Mouse (Mus musculus) heart, postnatal 10 days (tissue): ENCODE measurements around the gene Dapk3. TPM values are rescaled to one million over a fixed set of nuclear protein-coding genes. Genes with fewer than 3 reads are reported as not detected.
A peak's percentile ranks its signal among the peaks of the same experiment; 100 is the strongest.
"Not testable (repeated sequence)": the region's sequence is repeated elsewhere in the genome, so short reads cannot be mapped to it uniquely, and the experiment has no call there.

ENCODE experiments used
- DNase-seq, 2 experiments: peaks; one replicate each; pipeline ENCODE4 v3.0.0; 2021
- intact Hi-C: fragments of 180-260 bp; cut with DNase I; formaldehyde crosslinking; loops from one replicate; pipeline ENCODE4 v1.15.1; 2025
- total RNA-seq, 2 experiments: library from RNA; stranded (reverse); gene quantifications; 2 replicates each; pipeline ENCODE4 v1.2.3; 2021

Dapk3 gene
- total RNA-seq, 2 experiments from 2014 or later = 33.3 to 39.1 TPM

DNA sequence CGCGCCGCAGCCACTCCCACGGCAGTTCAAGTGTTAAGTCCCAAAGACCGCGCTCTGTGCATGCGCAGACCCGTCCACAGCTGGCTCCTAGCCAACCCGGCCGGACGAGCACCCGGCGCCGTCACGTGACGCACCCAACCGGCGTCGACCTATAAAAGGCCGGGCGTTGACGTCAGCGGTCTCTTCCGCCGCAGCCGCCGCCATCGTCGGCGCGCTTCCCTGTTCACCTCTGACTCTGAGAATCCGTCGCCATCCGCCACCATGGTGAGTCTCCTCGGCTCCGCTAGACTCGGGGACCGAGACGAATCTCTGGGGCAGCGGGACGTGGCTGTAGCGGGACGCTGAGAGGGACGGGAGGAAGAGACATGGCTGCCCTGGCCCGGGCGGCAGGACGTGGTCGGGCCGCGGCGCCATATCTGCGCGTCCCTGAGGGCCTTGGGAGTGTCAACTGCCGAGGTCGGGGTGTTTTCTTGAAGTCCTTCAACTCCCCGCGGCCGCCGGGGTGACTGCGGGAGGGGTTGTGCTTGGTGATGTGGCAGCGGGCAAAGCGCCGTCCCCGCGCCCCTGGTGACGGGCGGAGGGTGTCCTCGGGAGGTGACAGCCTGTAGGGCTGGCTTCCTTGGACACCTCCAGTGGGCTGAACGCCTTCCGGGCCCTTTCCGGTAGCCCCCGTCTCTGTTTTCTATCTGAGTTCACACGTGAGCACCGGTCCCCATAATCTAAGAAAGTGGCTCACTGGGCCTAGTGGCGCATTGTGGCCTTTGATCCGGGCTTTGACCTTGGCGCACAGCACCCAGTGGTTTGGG, 6.1 kb upstream of the Dapk3 start, which contains the start of gene Eef2:
TSS of gene Eef2 (plus strand) at position 166 of the 806 bp plus-strand sequence.
- peak; percentile 99 to 100 for DNase-seq
- intact Hi-C loops = loop anchor here (5.0 kb wide), 3 partner anchors 39 to 379 kb away; partner anchors contain the start of genes Plekhj1, Sf3a2 and Zbtb7a

DNA sequence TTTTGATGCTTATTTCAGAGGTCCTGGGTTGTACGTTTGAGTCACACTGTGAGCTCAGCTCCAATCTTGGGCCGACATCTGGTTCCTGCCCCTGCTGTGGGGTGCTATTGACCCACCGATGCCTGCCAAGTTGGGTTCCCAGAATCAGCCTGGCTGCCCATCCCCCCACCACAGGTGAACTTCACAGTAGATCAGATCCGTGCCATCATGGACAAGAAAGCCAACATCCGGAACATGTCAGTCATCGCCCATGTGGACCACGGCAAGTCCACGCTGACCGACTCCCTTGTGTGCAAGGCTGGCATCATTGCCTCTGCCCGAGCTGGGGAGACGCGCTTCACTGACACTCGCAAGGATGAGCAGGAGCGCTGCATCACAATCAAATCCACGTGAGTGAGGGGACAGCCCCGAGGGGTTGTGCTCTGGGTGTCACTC, 5.3 kb upstream of the Dapk3 start:
- DNase-seq = peak; percentile 55 to 58
- intact Hi-C loops = loop anchor here (5.0 kb wide), 3 partner anchors 40 to 380 kb away; partner anchors contain the start of genes Plekhj1, Sf3a2 and Zbtb7a

DNA sequence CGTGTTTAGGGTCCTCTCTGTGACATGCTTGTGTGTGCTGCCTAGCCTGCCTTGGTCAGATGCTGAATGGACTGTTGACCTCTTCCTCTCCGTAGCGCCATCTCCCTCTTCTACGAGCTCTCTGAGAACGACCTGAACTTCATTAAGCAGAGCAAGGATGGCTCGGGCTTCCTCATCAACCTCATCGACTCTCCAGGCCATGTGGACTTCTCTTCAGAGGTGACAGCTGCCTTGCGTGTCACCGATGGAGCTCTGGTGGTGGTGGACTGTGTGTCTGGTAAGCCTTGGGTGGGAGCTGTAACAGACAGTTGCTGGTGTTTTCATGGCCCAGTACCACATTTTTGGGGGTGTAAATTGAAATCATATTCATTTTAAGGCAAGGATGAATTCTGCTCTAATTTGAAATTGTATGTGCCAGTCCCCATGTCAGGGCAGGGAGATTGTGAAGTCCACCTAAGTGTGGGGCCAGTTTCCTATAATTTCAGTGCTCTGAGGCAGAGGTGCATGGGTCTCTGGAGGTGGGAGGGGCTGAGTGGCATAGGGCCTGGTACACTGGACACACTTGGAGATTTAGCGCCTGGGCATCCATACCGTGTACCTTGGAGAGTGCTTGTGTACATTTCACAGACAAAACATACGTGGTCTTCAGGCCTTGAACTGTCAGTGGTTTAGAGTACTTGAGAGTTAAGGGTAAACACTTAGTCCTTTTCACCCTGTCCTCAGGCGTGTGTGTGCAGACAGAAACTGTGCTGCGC, 4.7 kb upstream of the Dapk3 start:
- intact Hi-C loops = loop anchor here (5.0 kb wide), 3 partner anchors 41 to 381 kb away; partner anchors contain the start of genes Plekhj1, Sf3a2 and Zbtb7a
- DNase-seq = peak; percentile 22 to 24

DNA sequence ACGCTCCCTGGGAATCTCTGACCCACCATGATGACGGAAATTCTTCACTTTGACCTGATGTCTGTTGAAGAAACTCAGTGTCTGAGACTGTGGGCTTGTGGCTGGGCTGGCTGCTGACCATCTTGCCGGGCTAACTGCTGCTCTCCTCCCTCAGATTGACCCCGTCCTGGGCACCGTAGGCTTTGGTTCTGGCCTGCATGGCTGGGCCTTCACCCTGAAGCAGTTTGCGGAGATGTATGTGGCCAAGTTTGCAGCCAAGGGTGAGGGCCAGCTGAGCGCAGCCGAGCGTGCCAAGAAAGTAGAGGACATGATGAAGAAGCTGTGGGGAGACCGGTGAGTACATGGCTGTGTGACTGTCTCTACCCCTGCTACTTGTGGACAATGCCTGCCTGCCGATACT, 3.9 kb upstream of the Dapk3 start:
- DNase-seq = no peak
- intact Hi-C loops = loop anchor here (5.0 kb wide), 3 partner anchors 42 to 382 kb away; partner anchors contain the start of genes Plekhj1, Sf3a2 and Zbtb7a

DNA sequence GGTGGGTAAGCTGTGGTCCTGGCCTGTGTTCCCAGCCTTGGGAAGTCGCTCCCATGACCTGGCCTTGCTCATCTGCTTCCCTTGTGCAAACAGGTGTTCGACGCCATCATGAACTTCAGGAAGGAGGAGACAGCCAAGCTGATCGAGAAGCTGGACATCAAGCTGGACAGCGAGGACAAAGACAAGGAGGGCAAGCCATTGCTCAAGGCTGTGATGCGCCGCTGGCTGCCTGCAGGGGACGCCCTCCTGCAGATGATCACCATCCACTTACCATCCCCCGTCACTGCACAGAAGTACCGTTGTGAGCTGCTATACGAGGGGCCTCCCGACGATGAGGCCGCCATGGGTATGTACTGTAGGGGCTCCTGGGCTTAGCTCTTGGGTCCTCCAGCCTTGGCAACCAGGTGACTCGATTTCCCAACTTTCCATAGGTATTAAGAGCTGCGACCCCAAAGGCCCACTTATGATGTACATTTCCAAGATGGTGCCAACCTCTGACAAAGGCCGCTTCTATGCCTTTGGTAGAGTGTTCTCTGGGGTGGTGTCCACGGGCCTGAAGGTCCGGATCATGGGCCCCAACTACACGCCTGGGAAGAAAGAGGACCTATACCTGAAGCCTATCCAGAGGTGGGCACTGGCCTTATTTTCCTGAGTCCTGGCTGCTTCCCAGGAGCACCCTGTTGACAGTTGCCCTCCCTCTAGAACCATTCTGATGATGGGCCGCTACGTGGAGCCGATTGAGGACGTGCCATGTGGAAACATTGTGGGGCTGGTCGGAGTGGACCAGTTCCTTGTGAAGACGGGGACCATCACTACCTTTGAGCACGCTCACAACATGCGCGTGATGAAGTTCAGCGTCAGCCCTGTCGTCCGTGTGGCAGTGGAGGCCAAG, 3.1 kb upstream of the Dapk3 start:
- intact Hi-C loops = loop anchor here (5.0 kb wide), 3 partner anchors 42 to 382 kb away; partner anchors contain the start of genes Plekhj1, Sf3a2 and Zbtb7a
- DNase-seq = no peak

DNA sequence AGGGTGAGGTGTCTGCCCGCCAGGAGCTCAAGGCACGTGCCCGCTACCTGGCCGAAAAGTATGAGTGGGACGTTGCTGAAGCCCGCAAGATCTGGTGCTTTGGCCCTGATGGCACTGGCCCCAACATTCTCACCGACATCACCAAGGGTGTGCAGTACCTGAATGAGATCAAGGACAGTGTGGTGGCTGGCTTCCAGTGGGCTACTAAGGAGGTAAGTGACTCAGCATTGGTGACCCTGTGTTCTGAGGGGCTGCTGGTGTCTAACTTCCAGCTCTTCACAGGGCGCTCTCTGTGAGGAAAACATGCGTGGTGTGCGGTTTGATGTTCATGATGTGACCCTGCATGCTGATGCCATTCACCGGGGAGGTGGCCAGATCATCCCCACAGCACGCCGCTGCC, 1.9 kb upstream of the Dapk3 start:
- intact Hi-C loops = no loop called here
- no peak for DNase-seq

DNA sequence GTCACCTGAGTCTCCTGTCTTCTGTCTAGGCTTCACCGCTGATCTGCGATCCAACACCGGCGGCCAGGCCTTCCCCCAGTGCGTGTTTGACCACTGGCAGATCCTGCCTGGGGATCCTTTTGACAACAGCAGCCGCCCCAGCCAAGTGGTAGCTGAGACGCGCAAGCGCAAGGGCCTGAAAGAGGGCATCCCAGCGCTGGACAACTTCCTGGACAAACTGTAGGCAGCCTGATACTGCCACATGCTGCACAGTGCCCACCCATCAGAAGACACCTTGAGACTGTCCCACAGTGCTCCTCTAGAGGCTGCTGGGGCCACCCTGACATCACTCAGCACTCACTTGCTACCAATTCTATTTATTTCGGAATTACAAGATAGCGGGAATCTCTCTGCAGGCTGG, 945 bp upstream of the Dapk3 start:
- peak; percentile 20 to 27 for DNase-seq
- intact Hi-C loops = not testable (repeated sequence)

DNA sequence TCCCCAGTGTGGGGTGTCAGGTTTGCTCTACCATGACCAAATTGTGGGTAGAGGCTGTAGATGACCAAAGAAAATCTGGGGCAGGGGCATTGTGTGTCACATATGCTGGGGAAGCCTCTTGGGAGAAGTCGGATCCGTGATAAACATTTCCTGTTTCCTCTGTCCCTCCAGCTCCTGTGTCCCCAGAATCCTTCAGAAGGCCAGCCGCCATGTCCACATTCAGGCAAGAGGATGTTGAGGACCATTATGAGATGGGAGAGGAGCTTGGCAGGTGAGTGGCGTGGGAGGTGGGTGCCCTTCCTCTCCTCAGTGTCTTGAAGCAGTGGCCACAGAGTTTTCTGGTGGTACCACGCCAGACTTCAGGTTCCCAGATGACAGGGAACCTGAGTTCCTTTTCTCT, 1.0 kb downstream of the Dapk3 start, which contains the start of gene 4930442H23Rik:
TSS of gene 4930442H23Rik (minus strand) at position 45 of the 400 bp plus-strand sequence.
- intact Hi-C loops = no loop called here
- no peak for DNase-seq

DNA sequence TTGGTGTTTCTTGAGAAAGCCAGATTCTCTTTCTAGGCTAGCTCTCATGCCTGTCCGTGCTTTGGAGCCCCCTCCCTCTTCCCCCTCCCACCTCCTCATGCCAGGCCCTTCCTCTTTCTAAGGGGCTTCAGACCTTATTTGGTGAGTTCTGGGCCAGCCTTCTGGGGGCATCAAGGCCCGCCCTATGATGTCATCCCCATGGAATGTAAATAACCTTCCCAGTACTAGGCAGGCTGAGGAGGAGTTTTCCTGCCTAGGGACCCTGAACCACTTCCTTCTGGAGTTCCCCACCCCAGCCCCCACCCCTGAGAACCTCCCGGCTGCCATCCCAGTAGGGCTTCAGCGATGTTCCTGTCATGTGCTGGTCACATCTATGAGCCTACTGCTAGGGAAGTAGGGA, 2.0 kb downstream of the Dapk3 start:
- DNase-seq = no peak

DNA sequence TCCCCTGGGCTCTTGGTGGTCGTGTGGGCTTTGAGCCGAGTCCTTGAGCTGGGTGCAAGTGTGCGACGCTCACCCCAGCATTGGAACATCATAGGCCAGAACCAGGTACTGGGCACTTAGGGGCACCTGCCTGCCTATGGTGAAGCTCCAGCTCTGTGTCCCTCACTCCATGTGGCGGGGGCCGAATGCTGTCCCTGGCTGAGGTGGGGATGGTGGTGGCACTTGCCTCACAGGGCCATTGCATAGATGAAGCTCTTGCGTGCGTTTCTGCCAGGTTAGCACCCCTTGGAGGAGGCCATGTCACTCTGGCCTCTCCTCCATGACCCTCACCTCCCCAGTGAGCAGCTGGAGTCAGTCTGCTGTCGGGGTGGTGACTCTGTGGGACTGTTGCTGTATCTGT, 4.4 kb downstream of the Dapk3 start:
- DNase-seq = no peak
- intact Hi-C loops = no loop called here

More for the DNA sequence above, 2.0 kb downstream of the Dapk3 start:
- intact Hi-C loops = no loop called here

DNA sequence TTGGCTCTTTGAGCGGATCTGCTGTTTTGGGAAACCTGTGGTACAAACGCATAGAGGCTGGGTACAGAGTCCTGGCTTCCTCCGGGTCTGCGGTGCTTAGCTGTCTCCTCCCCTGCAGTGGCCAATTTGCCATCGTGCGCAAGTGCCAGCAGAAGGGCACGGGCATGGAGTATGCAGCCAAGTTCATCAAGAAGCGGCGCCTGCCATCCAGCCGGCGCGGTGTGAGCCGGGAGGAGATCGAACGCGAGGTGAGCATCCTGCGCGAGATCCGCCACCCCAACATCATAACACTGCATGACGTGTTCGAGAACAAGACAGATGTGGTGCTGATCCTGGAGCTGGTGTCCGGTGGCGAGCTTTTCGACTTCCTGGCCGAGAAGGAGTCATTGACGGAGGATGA, 7.0 kb downstream of the Dapk3 start:
- intact Hi-C loops = no loop called here
- no peak for DNase-seq

DNA sequence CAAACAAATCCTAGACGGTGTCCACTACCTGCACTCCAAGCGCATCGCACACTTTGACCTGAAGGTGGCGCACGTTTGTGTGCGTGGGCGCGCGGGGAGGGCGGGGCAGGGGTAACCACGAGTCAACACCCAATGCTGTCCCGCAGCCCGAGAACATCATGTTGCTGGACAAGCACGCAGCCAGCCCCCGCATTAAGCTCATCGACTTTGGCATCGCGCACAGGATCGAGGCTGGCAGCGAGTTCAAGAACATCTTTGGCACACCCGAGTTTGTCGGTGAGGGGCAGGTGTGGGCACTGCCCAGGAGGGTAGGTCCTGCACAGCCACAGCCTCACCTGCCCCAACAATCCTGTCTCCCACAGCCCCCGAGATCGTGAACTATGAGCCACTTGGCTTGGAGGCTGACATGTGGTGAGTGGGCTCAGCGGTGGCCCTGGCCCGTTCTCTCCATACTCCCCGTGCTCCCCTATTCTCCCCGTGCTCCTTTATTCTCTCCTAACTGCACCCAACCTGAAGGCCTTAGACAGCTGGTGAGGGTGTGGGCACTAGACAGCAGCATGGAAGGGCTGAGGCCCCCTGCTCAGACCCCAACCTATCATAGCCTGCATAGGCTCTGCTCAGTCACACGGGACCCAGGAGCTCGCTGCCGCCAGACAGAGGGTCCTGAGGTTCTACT, 7.6 kb downstream of the Dapk3 start:
- intact Hi-C loops = no loop called here
- peak in 1 of 2 experiments; percentile 61 for DNase-seq

DNA sequence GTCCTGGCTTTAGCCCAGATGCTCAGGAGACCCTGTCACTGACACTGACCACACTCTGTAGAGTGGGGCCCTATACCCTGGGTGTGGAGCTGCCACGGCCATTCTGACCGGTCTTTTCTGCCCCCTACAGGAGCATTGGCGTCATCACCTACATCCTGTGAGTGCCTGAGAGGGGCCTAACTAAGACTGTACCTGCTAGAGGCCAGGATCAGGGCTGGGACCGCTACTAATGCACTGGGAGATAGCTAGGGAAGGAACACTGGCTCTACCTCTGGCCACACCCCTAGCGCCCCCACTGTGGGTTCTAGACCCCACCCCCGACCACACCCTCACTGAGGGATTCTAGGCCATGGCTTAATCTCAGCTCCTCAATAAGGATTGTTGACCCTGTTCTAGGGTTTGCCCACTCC, 8.1 kb downstream of the Dapk3 start:
- no peak for DNase-seq
- intact Hi-C loops = no loop called here

DNA sequence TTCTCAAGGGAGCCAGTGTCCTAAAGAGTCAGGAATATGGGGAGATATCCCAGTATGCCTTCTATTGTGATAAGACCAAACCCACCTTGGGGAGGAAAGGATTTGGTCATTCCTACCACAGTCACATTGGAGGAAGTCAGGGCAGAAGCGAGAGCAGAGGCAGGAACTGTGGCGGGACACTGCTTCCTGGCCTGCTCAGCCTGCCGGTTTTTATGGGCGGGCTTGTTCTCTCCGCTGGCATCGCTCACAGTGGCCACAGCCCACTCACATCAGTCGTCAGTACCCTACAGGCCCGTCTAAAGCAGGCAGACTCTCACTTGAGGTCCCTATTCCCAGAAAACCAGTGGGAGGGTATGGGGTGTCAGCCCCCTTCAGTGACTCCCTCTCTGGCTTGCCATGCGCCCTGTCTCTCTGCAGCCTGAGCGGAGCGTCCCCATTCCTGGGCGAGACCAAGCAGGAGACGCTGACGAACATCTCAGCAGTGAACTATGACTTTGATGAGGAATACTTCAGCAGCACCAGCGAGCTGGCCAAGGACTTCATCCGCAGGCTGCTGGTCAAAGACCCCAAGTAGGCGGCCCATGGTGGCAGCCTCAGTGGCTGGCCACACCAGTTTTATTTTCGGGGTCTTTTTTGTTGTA, 8.7 kb downstream of the Dapk3 start:
- intact Hi-C loops = no loop called here
- DNase-seq = peak; percentile 33 to 47

DNA sequence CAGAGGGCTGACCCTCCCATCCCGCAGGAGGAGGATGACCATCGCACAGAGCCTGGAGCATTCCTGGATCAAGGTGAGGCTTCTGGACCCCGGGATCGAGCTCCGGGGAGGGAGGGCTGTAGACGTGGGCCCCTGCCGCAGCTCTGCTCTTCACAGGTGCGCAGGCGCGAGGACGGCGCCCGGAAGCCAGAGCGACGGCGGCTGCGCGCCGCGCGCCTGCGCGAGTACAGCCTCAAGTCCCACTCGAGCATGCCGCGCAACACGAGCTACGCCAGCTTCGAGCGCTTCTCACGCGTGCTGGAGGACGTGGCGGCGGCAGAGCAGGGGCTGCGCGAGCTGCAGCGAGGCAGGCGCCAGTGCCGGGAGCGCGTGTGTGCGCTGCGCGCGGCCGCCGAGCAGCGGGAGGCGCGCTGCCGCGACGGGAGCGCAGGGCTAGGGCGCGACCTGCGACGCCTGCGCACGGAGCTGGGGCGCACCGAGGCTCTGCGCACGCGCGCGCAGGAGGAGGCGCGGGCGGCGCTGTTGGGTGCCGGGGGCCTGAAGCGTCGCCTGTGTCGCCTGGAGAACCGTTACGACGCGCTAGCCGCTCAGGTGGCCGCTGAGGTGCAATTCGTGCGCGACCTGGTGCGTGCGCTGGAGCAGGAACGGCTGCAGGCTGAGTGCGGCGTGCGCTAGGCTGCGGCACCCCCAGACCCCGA, 9.6 kb downstream of the Dapk3 start:
- peak; percentile 87 to 90 for DNase-seq
- intact Hi-C loops = no loop called here

DNA sequence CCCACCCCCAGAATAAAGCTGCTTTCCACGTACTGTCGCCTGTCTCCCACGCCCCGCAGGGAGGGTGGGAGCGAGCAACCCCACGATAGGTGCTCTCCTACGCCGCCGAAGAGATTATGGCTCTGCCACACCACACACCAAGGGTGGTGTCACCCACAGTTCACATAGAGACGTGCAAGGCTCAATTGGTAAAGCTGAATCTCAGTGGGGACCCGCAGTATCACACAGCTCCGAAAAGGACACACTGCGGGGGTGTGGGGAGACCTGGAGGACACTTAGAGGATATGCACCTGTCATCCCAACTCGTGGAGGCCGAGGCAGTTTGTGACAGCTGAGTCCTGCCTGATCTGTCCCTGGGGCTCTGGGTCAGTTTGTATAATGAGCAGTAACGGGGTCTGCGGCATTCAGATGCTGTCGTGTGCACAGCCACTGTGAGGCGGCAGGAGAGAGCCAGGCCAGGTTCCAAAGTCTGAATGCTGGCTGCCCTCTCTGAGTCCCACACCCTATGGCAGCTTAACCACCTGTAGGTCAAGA, 10.2 kb downstream of the Dapk3 start:
- DNase-seq = peak; percentile 66 to 76
- intact Hi-C loops = no loop called here

DNA sequence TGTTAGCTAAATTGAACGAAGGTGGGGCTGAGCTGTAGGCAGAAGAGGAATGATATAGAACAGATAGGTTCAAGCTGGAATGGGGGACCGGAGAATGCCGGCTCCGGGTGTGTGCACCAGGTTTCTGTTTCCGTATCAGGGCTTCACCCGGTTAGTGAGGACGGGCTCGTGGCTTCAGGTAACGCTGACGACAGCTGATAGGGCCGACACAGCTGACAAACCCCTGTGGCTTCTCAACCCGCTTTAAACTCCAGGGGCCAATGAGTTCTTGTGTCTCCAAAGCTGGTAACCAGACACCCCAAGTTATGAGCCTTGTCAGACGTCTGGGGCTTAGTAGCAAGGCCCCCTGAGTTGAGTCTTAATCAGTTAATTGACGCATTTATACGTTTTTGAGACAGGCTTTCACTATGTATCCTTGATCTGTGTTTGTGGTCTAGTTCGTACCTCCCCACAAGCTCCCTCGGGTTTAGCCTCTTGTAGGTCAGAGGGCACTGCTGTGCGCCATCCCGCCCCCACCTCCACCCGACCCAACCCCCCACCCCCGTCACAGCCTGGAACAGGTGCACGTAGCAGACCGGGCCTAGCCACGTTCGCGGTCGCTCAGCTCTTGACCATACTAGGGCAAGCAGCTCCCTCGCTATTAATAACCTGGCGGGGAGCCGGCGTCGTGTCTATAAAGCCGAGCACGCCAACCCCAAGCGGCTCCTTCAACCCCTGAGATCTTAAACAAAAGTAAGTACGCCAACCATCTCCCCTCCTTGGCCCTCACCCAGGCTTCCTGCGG, 11.4 kb downstream of the Dapk3 start:
- DNase-seq = peak; percentile 82 to 83

More for the DNA sequence above, 11.4 kb downstream of the Dapk3 start:
- intact Hi-C loops = no loop called here
